Mouse (Mus musculus) lung, adult 2 months (tissue): Measurements from ENCODE around the gene Cav2.

Source experiments
- CTCF ChIP-seq: fragments of 200-500 bp; IDR thresholded peaks from 2 replicates; pipeline ENCODE4 v1.5.1; 2011; ENCODE audit warnings: mild to moderate bottlenecking, low read length, control low read depth; ENCODE audit not compliant: insufficient read depth
- POLR2A ChIP-seq: fragments of 200-500 bp; IDR thresholded peaks from 2 replicates; pipeline ENCODE4 v1.6.1; 2011; ENCODE audit warnings: low read depth, mild to moderate bottlenecking, control low read depth, low read length, borderline replicate concordance; ENCODE audit errors: extremely low read depth

- TF ChIP-seq CTCF (no peak), POLR2A (no peak)
Measured at GRCm38 (mm10) chr6:17295116-17295515, 14.1 kb downstream of the Cav2 start.
